Mouse (Mus musculus): ENCODE data around the gene Sulf2.

- TF ChIP-seq MAX (IDR thresholded peaks at IDR 0.05; ENCODE audit: low read length) (no peak), POLR2AphosphoS2 (IDR thresholded peaks at IDR 0.05; ENCODE audit: low read depth, low read length) (no peak), SMC3 (IDR thresholded peaks at IDR 0.05; ENCODE audit: low read depth, low read length) (no peak), CTCF (conservative IDR thresholded peaks at IDR 0.05 in 1 of 2, IDR thresholded peaks at IDR 0.05 in 1 of 2; ENCODE audit: low read depth in 2 of 2, low read length in 2 of 2) (no peak)
Measured at GRCm38 (mm10) chr2:166069164-166069563, 86.3 kb downstream of the Sulf2 start.
